Mouse (Mus musculus): Measurements from ENCODE around the gene Aym1.
"Not testable (repeated sequence)": the region's sequence is repeated elsewhere in the genome, so short reads cannot be mapped to it uniquely, and the experiment has no call there.

Aym1 gene

GRCm38 (mm10) chr5:113357186-113357585 is at the start of gene Aym1:
Gene Aym1 (plus strand): TSS chr5:113357294.
- no peak for DNase-seq (ENCODE audit: low spot score in 2 of 2)

GRCm38 (mm10) chr5:113309491-113310376 is 47.4 kb upstream of the Aym1 start:
- DNase-seq (ENCODE audit: low spot score in 2 of 2), result no peak

- DNase-seq (ENCODE audit: low spot score in 2 of 2), result peak in 1 of 2 experiments; percentile 4
These were observed 46.6 kb upstream of the Aym1 start, which contains the start of gene Sgsm1 for GRCm38 (mm10) chr5:113310377-113311003. Gene Sgsm1 (minus strand): TSS chr5:113310786.

- no peak for DNase-seq (ENCODE audit: low spot score in 2 of 2)
These were observed 43.1 kb upstream of the Aym1 start for GRCm38 (mm10) chr5:113313998-113314397.

GRCm38 (mm10) chr5:113323784-113324638 is 33.1 kb upstream of the Aym1 start:
- DNase-seq (ENCODE audit: low spot score in 2 of 2), result no peak

- no peak for DNase-seq (ENCODE audit: low spot score in 2 of 2)
These were observed 27.6 kb upstream of the Aym1 start for GRCm38 (mm10) chr5:113329463-113329862.

- no peak for DNase-seq (ENCODE audit: low spot score in 2 of 2)
These were observed 26.9 kb upstream of the Aym1 start for GRCm38 (mm10) chr5:113330202-113330601.

GRCm38 (mm10) chr5:113332239-113332638 is 24.9 kb upstream of the Aym1 start:
- DNase-seq (ENCODE audit: low spot score in 2 of 2), result no peak

- DNase-seq (ENCODE audit: low spot score in 2 of 2), result no peak
These were observed 24.2 kb upstream of the Aym1 start for GRCm38 (mm10) chr5:113332899-113333298.

GRCm38 (mm10) chr5:113334621-113335530 is 22.2 kb upstream of the Aym1 start:
- no peak for DNase-seq (ENCODE audit: low spot score in 2 of 2)

GRCm38 (mm10) chr5:113335732-113336131 is 21.4 kb upstream of the Aym1 start:
- DNase-seq (ENCODE audit: low spot score in 2 of 2), result no peak

GRCm38 (mm10) chr5:113336281-113336680 is 20.8 kb upstream of the Aym1 start:
- DNase-seq (ENCODE audit: low spot score in 2 of 2), result no peak

- no peak for DNase-seq (ENCODE audit: low spot score in 2 of 2)
These were observed 12.3 kb upstream of the Aym1 start for GRCm38 (mm10) chr5:113344635-113345386.

- DNase-seq (ENCODE audit: low spot score in 2 of 2), result no peak
These were observed 11.3 kb upstream of the Aym1 start for GRCm38 (mm10) chr5:113345781-113346180.

- DNase-seq (ENCODE audit: low spot score in 2 of 2), result not testable (repeated sequence)
These were observed 10.4 kb upstream of the Aym1 start for GRCm38 (mm10) chr5:113346651-113347050.

GRCm38 (mm10) chr5:113347593-113347992 is 9.5 kb upstream of the Aym1 start:
- no peak for DNase-seq (ENCODE audit: low spot score in 2 of 2)

GRCm38 (mm10) chr5:113348597-113348996 is 8.5 kb upstream of the Aym1 start:
- DNase-seq (ENCODE audit: low spot score in 2 of 2), result no peak

- no peak for DNase-seq (ENCODE audit: low spot score in 2 of 2)
These were observed 7.9 kb upstream of the Aym1 start for GRCm38 (mm10) chr5:113349226-113349625.

GRCm38 (mm10) chr5:113349810-113350209 is 7.3 kb upstream of the Aym1 start:
- DNase-seq (ENCODE audit: low spot score in 2 of 2), result no peak

- no peak for DNase-seq (ENCODE audit: low spot score in 2 of 2)
These were observed 5.3 kb upstream of the Aym1 start for GRCm38 (mm10) chr5:113351768-113352167.
